Mouse (Mus musculus): ENCODE results near the gene Pex11g.

DNA sequence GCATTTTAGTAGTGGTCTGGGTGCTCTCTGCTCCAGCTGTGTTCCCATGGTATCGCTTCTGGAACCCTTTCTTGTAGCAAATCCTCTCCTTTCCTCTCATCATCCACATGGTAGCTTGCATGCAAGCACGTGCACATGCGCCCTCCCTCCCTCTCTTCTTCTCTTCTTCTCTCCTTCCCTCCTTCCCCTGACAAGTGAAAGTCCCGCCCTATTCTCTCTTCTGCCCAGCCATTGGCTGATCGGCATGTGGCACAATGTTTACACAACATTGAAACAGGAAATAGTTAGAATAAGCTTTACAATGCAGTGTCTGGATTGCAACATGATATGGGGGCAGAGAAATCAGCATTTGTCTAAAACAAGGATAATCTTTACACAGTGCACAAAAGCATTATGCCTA is 14.1 kb upstream of the Pex11g start:
- TF ChIP-seq CTCF (IDR thresholded peaks at IDR 0.05; ENCODE audit: insufficient read depth, low read depth, low read length) (no peak), POLR2A (IDR thresholded peaks at IDR 0.05; ENCODE audit: insufficient read depth, low read depth, low read length) (no peak)
